Mouse (Mus musculus): ENCODE data around the gene Glb1l. TPM values are rescaled to one million over a fixed set of nuclear protein-coding genes. Genes with fewer than 3 reads are reported as not detected.

Gene Glb1l
- total and polyA plus RNA-seq, 3 experiments = 7.6 to 13.0 TPM; not detected in 1

GRCm38 (mm10) chr1:75244175-75244826 is 33.7 kb upstream of the Glb1l start:
- TF ChIP-seq TCF12 (IDR thresholded peaks at IDR 0.05; ENCODE audit: low read depth, low read length) (no peak), JUND (IDR thresholded peaks at IDR 0.05; ENCODE audit: low read depth, low read length) (no peak), CHD1 (IDR thresholded peaks at IDR 0.05; ENCODE audit: low read depth, low read length) (no peak), MAX (IDR thresholded peaks at IDR 0.05; ENCODE audit: low read length) (no peak), SMC3 (IDR thresholded peaks at IDR 0.05; ENCODE audit: low read depth, low read length) (no peak), EP300 (IDR thresholded peaks at IDR 0.05; ENCODE audit: low read depth in 1 of 2, low read length in 2 of 2) (no peak), MYB (IDR thresholded peaks at IDR 0.05; ENCODE audit: low read depth, low read length) (no peak), NELFE (IDR thresholded peaks at IDR 0.05; ENCODE audit: low read depth, low read length) (no peak)
- H3K9me3 ChIP-seq (replicated peaks; ENCODE audit: insufficient read depth, low read length) = no peaks in the 10 kb centered on the region
- no peak overlapping the region for H3K4me3 ChIP-seq (ENCODE audit: control insufficient read depth in 1 of 2, insufficient read depth in 1 of 2, low read depth in 2 of 2, low read length in 2 of 2)
- H3K4me1 ChIP-seq (ENCODE audit: control insufficient read depth in 1 of 2, insufficient read depth in 2 of 2, low read length in 2 of 2) = no peaks in the 10 kb centered on the region
- no peak overlapping the region for H3K27ac ChIP-seq (ENCODE audit: control insufficient read depth, low read depth, low read length)
- no peaks in the 10 kb centered on the region for H3K36me3 ChIP-seq (ENCODE audit: control insufficient read depth in 1 of 2, insufficient read depth in 2 of 2, low read length in 2 of 2)
- DNase-seq (ENCODE audit: low read depth, low spot score) = no peak
- H3K79me2 ChIP-seq (ENCODE audit: control insufficient read depth, insufficient read depth, low read length, poor library complexity) = no peaks in the 10 kb centered on the region
- H3K27me3 ChIP-seq (ENCODE audit: control insufficient read depth in 1 of 2, insufficient read depth in 2 of 2, low read length in 2 of 2) = no peaks in the 10 kb centered on the region
- no peak overlapping the region for H3K9ac ChIP-seq (ENCODE audit: control insufficient read depth, low read depth, low read length, poor library complexity, severe bottlenecking)

GRCm38 (mm10) chr1:75243411-75243810 is 32.8 kb upstream of the Glb1l start:
- no peak overlapping the region for H3K4me3 ChIP-seq (ENCODE audit: control insufficient read depth in 1 of 2, insufficient read depth in 1 of 2, low read depth in 2 of 2, low read length in 2 of 2)
- no peak overlapping the region for H3K9ac ChIP-seq (ENCODE audit: control insufficient read depth, low read depth, low read length, poor library complexity, severe bottlenecking)
- no peak for TF ChIP-seq ELF1 (IDR thresholded peaks at IDR 0.05; ENCODE audit: low read depth, low read length)
- TF ChIP-seq ZMIZ1 (IDR thresholded peaks at IDR 0.05; ENCODE audit: low read depth, low read length) = no peak
- no peak for TF ChIP-seq CTCF (IDR thresholded peaks at IDR 0.05 in 2 of 3, conservative IDR thresholded peaks at IDR 0.05 in 1 of 3; ENCODE audit: control insufficient read depth in 1 of 3, insufficient read depth in 1 of 3, low read depth in 2 of 3, low read length in 3 of 3, poor library complexity in 1 of 3, severe bottlenecking in 1 of 3)
- TF ChIP-seq BHLHE40 (IDR thresholded peaks at IDR 0.05; ENCODE audit: borderline replicate concordance, low read depth, low read length) = no peak
- no peak for TF ChIP-seq EP300 (IDR thresholded peaks at IDR 0.05; ENCODE audit: low read depth in 1 of 2, low read length in 2 of 2)
- no peak for TF ChIP-seq CHD1 (IDR thresholded peaks at IDR 0.05; ENCODE audit: low read depth, low read length)
- TF ChIP-seq POLR2AphosphoS5 (IDR thresholded peaks at IDR 0.05; ENCODE audit: borderline replicate concordance, low read depth, low read length) = no peak
- TF ChIP-seq HCFC1 (IDR thresholded peaks at IDR 0.05; ENCODE audit: low read depth, low read length) = no peak
- TF ChIP-seq MAFK (IDR thresholded peaks at IDR 0.05; ENCODE audit: borderline replicate concordance, low read depth, low read length) = no peak
- no peak for TF ChIP-seq MEF2A (IDR thresholded peaks at IDR 0.05; ENCODE audit: extremely low read depth, insufficient replicate concordance, low read depth, low read length, poor library complexity, severe bottlenecking)
- no peak for TF ChIP-seq TCF12 (IDR thresholded peaks at IDR 0.05; ENCODE audit: low read depth, low read length)
- no peak for TF ChIP-seq POLR2A (IDR thresholded peaks at IDR 0.05; ENCODE audit: control insufficient read depth in 1 of 2, insufficient read depth in 1 of 2, low read depth in 1 of 2, low read length in 2 of 2, poor library complexity in 1 of 2)
- no peak for TF ChIP-seq KAT2A (conservative IDR thresholded peaks at IDR 0.05; ENCODE audit: low read depth, low read length)
- TF ChIP-seq NELFE (IDR thresholded peaks at IDR 0.05; ENCODE audit: low read depth, low read length) = no peak
- TF ChIP-seq USF2 (IDR thresholded peaks at IDR 0.05; ENCODE audit: borderline replicate concordance in 1 of 2, insufficient read depth in 1 of 2, low read depth in 1 of 2, low read length in 2 of 2) = no peak
- TF ChIP-seq POLR2AphosphoS2 (IDR thresholded peaks at IDR 0.05; ENCODE audit: low read length) = no peak
- no peak for TF ChIP-seq RCOR1 (IDR thresholded peaks at IDR 0.05; ENCODE audit: low read depth, low read length)
- no peak for TF ChIP-seq ZKSCAN1 (IDR thresholded peaks at IDR 0.05; ENCODE audit: low read depth, low read length)
- TF ChIP-seq RAD21 (IDR thresholded peaks at IDR 0.05; ENCODE audit: low read depth, low read length) = no peak
- TF ChIP-seq GATA1 (IDR thresholded peaks at IDR 0.05; ENCODE audit: low read depth, low read length) = no peak
- H3K9me3 ChIP-seq (replicated peaks; ENCODE audit: insufficient read depth, low read length) = no peaks in the 10 kb centered on the region
- H3K27ac ChIP-seq (ENCODE audit: control insufficient read depth, low read depth, low read length) = no peak overlapping the region
- no peaks in the 10 kb centered on the region for H3K36me3 ChIP-seq (ENCODE audit: control insufficient read depth in 1 of 2, insufficient read depth in 2 of 2, low read length in 2 of 2)
- no peaks in the 10 kb centered on the region for H3K27me3 ChIP-seq (ENCODE audit: control insufficient read depth in 1 of 2, insufficient read depth in 2 of 2, low read length in 2 of 2)
- no peak for DNase-seq (ENCODE audit: low read depth, low spot score)
- no peaks in the 10 kb centered on the region for H3K4me1 ChIP-seq (ENCODE audit: control insufficient read depth in 1 of 2, insufficient read depth in 2 of 2, low read length in 2 of 2)
- no peaks in the 10 kb centered on the region for H3K79me2 ChIP-seq (ENCODE audit: control insufficient read depth, insufficient read depth, low read length, poor library complexity)
